Mouse (Mus musculus) adipose tissue, adult 10 weeks (tissue): ENCODE results near the gene Ppp1r14d. TPM values are rescaled to one million over a fixed set of nuclear protein-coding genes. Genes with fewer than 3 reads are reported as not detected.

Source experiments
- polyA plus RNA-seq: library from polyadenylated mRNA; stranded (reverse); fragments of 350-450 nt; fragmentation: Illumina TruSeq; extraction: RNeasy Lipid Tissue Mini Kit (QIAGEN cat#74804); gene quantifications from one replicate; pipeline ENCODE4 v1.2.3, GENCODE M21; 2014; ENCODE audit warnings: low read depth, low replicate concordance

Gene Ppp1r14d
- polyA plus RNA-seq, result 1.9 TPM

GRCm38 (mm10) chr2:119229775-119230704 lies at the start of gene Ppp1r14d:
TSS of gene Ppp1r14d (minus strand) at chr2:119229906.

GRCm38 (mm10) chr2:119270643-119271331 lies 41.1 kb upstream of the Ppp1r14d start, which contains the start of gene Rhov:
TSS of gene Rhov (minus strand) at chr2:119271272.

GRCm38 (mm10) chr2:119237210-119237870 lies 7.6 kb upstream of the Ppp1r14d start, which contains the start of gene Spint1:
TSS of gene Spint1 (plus strand) at chr2:119237362.

GRCm38 (mm10) chr2:119208344-119209175 lies 21.1 kb downstream of the Ppp1r14d start, which contains the start of the genes Zfyve19 and Dnajc17:
TSS of gene Zfyve19 (plus strand) at chr2:119208617.
TSS of gene Dnajc17 (minus strand) at chr2:119208795.

GRCm38 (mm10) chr2:119173991-119174651 lies 55.6 kb downstream of the Ppp1r14d start, which contains the start of gene Gm14137:
TSS of gene Gm14137 (plus strand) at chr2:119174509.

Other genes with a start within 250 kb of the Ppp1r14d start
- gene Ccdc32, start 200.5 kb downstream of the Ppp1r14d start, polyA plus RNA-seq, result 14.2 TPM
- gene Rpusd2, start 195.1 kb downstream of the Ppp1r14d start, polyA plus RNA-seq, result 2.4 TPM
- gene Knl1, start 182.8 kb downstream of the Ppp1r14d start, polyA plus RNA-seq, result 0.26 TPM
- 0.98 TPM for gene Rad51, start 117.1 kb downstream of the Ppp1r14d start, polyA plus RNA-seq
- gene Rmdn3, start 72.9 kb downstream of the Ppp1r14d start, polyA plus RNA-seq, result 34.6 TPM
- gene Gchfr, start 62.1 kb downstream of the Ppp1r14d start, polyA plus RNA-seq, result 9.1 TPM
- not detected for gene Gm14137, start 55.4 kb downstream of the Ppp1r14d start, polyA plus RNA-seq
- 36.8 TPM for gene Zfyve19, start 21.3 kb downstream of the Ppp1r14d start, polyA plus RNA-seq
- 26.7 TPM for gene Dnajc17, start 21.1 kb downstream of the Ppp1r14d start, polyA plus RNA-seq
- 42.5 TPM for gene Spint1, start 7.5 kb upstream of the Ppp1r14d start, polyA plus RNA-seq
- gene Rhov, start 41.4 kb upstream of the Ppp1r14d start, polyA plus RNA-seq, result 0.47 TPM
- 13.0 TPM for gene Vps18, start 58.8 kb upstream of the Ppp1r14d start, polyA plus RNA-seq
- 7.1 TPM for gene Dll4, start 95.9 kb upstream of the Ppp1r14d start, polyA plus RNA-seq
- 6.6 TPM for gene Chac1, start 121.3 kb upstream of the Ppp1r14d start, polyA plus RNA-seq
- gene Ino80, start 247.8 kb upstream of the Ppp1r14d start, polyA plus RNA-seq, result 10.4 TPM